Mouse (Mus musculus) gastrocnemius, postnatal 36 days (tissue): ENCODE data around the gene Ip6k3. TPM values are rescaled to one million over a fixed set of nuclear protein-coding genes. Genes with fewer than 3 reads are reported as not detected.

Source experiments
- DNase-seq, 2 experiments: peaks; one replicate each; pipeline ENCODE4 v3.0.0; 2022
- intact Hi-C: fragments of 180-260 bp; cut with DNase I; formaldehyde crosslinking; loops from one replicate; pipeline ENCODE4 v1.15.1; 2025
- total RNA-seq, 2 experiments: library from RNA; stranded (reverse); gene quantifications; 2 replicates each; pipeline ENCODE4 v1.2.3; 2021

Ip6k3 gene
- total RNA-seq, 2 experiments from 2014 or later: 56.6 to 86.1 TPM

DNA sequence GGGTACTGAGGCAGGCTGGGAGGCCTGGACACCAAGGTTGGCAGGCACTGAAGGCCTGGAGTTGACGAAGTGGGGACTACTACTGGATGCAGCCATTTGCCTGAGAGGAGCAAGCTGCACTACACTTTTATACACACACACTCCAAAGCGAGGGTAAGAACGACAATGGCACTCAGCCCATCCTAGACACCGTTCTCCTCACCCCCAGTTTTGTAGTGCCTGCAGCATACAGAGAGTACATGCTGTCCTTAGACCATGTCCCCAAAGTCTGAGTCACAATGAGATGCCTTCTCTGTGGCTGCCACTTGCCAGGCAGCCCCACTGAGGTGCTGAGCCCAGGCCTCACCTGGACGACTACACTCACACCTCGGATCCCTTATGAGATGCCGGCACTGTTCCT is 37.8 kb downstream of the Ip6k3 start:
- DNase-seq: no peak
- intact Hi-C loops: loop anchor here (10.0 kb wide), 1 partner anchor 385 kb away; no protein-coding TSS in a partner anchor

- intact Hi-C loops: loop anchor here (10.0 kb wide), 1 partner anchor 386 kb away; no protein-coding TSS in a partner anchor
Measured at GRCm38 (mm10) chr17:27129291-27129690, 38.3 kb downstream of the Ip6k3 start.

DNA sequence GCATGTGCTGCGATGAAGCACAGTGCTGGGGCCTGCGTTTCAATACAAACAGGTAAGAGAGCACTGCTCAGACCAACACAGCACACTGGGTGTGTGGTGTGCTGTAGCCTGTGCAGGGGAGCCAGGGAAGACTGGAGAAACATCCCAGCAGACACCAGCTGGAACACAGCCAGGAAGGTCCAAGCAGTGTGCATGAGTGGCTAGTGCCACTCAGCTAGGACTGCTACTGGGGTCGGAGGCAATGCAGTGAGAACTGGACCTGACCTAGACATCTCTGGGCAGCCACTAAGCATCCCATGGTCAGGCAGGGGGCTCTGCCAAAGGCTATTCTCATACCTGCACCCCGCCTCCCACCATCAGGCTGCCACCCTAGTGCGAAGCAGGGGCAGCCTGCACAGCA is 39.4 kb downstream of the Ip6k3 start:
- DNase-seq: no peak
- intact Hi-C loops: loop anchor here (10.0 kb wide), 1 partner anchor 387 kb away; no protein-coding TSS in a partner anchor

More at GRCm38 (mm10) chr17:27129291-27129690, 38.3 kb downstream of the Ip6k3 start:
- DNase-seq: no peak

DNA sequence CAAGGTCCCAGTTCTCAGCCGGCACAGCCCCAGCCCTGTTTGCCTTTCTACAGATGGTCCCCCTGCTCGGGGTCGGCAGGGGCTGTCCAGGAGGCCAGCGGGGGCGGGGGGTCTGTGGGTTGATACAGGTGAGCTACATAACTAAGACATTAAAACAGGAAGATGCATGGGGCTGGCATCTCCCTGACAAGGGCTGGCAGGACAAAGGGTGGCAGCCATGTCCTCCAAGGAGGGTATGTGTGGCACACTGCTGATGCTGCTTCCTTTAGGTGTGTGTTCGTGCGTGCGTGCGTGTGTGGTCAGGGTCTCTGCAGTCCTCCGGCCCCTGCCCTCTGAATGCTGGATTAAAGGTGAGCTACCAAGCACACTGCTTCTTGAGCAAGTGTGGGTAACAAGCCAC is 40.6 kb downstream of the Ip6k3 start:
- DNase-seq: no peak
- intact Hi-C loops: loop anchor here (10.0 kb wide), 1 partner anchor 388 kb away; no protein-coding TSS in a partner anchor

DNA sequence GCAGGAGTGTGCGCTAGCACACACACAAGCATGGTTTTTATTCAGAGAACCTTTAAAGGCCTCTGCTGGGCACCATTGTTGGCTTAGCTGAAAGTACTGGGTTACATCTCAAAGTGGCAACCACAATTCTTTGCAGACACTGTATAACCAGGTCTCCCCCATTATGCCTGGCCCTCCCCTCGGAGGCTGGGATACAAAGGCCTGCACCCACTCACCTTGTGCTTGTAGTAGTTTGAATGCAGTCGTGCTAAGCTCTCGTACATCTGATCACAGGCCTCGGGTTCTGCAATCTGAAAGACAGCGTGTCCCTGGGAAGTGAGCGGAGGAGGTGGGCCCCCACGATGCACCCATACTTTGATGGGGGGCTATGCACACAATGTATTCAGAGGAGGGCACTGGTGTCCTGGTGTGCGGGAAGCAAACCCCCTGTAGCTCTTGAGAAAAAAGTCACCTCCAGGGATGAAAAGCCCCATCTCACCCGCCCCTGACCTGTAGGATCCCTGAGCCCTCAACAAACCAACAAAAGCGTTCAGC is 41.9 kb downstream of the Ip6k3 start:
- intact Hi-C loops: loop anchor here (2.0 to 10.0 kb wide), 2 partner anchors 93 to 389 kb away; no protein-coding TSS in a partner anchor
- no peak for DNase-seq

- DNase-seq: peak; percentile 71 to 73
- intact Hi-C loops: loop anchor here (2.0 to 10.0 kb wide), 2 partner anchors 92 to 390 kb away; no protein-coding TSS in a partner anchor
Measured at GRCm38 (mm10) chr17:27125185-27125584, 42.4 kb downstream of the Ip6k3 start.

DNA sequence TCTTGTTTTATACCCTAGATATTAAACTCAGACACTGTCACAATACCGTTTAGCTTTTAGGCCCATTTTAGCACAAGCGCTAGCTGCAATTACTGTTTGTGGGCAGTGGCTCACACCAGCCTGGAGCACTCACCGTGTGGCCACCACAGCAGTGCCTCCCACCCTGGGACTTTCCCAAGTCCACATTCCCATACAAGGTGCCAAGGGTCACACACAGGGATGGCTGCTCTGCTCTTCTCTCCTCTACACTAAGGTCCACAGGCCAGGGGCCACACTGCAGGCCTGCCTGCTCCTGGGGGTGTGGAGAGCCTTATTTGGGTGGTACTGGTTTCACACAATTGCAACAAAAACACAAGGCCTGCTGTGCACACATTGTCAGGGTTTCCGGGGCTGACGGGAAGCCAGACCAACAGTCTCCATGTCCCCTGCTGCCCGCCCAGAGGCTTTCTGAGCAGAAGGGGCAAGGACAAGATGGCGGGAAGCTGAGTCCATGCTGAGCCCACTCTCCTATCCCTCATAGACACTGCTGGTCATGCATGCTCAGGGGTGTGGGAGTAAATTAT is 43.7 kb downstream of the Ip6k3 start:
- DNase-seq: no peak
- intact Hi-C loops: loop anchor here (2.0 to 10.0 kb wide), 2 partner anchors 91 to 391 kb away; no protein-coding TSS in a partner anchor

DNA sequence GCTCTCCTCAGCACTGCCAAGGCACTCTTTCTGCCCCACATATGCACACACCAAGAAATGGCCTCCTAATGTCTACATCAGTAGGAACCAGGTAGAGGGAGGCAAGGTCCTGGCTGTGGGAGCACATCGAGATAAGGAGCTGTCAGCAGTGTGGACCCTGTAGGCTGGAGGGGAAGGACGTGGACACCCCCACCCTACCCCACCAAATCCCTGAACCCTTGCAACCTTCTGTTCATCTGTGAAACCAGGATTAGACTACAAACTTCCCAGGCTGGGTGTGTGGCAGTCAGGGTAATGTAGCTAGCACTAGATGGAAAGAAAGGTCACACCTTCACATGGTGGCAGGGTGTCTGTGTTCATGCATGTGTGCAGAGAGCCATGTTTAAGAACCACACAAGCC is 44.5 kb downstream of the Ip6k3 start:
- intact Hi-C loops: loop anchor here (10.0 kb wide), 1 partner anchor 392 kb away; no protein-coding TSS in a partner anchor
- DNase-seq: no peak

DNA sequence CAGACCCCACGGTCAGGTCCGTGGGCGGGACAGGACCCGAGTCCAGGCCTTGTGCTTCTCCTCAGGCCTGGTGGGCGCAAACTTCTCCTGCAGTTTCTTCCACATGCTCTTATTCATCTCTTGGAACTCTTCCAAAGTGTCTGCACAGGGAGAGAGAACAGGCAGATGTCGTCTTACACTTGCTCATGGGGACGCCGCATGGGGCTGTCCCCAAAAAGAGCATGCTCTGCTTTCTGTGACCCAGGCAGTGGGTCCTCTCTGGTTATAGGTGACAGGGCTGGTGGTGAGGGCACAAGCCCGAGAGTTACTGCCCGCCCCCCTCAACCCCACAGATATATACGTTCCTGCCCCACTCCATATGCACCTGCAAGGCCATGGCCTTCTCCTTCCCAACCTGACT is 44.9 kb downstream of the Ip6k3 start:
- intact Hi-C loops: loop anchor here (10.0 kb wide), 1 partner anchor 392 kb away; no protein-coding TSS in a partner anchor
- no peak for DNase-seq

DNA sequence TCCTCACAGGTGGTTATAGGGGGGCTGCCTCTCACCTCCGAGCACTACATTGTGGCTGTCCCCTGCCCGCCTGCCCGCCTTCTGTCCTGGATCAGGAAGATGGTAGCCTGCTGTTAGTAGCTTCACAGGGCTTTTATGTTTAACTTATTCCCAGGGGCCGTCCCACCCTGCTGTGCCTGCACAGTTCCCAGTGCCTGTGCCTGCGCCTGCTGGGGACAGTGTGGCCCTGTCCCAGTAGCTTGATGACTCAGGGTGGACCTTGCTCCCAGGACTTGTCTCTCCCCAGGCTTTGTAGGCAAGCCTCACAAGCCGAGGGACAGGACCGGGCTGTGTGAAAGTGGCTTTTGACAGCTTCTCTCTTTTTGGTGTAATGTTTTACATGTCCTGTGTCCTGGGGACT is 45.8 kb downstream of the Ip6k3 start:
- DNase-seq: no peak
- intact Hi-C loops: loop anchor here (10.0 kb wide), 1 partner anchor 393 kb away; no protein-coding TSS in a partner anchor

GRCm38 (mm10) chr17:27121266-27121665 is 46.3 kb downstream of the Ip6k3 start:
- intact Hi-C loops: loop anchor here (10.0 kb wide), 1 partner anchor 394 kb away; no protein-coding TSS in a partner anchor
- DNase-seq: no peak

DNA sequence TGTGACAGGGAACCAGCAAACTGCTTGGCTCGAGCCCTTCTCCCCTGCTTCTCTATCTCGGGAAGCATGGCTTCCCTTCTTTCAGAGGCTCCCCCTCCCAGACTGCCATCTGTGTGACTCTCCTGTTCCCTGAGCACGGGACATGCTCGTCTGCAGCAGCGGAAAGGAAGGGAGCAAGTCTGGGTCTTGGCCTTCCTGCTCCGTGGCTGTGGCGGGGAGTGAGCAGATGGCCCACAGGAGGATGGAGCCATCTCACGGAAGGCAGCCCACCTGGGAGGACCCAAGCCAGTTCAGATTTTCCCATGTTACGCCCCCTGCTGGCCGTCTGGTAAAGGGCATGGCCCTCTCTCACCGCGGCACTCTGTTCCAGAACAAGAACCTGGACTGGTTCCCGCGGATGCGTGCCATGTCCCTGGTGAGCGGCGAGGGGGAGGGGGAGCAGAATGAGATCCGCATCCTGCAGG is 47.0 kb downstream of the Ip6k3 start:
- intact Hi-C loops: loop anchor here (10.0 kb wide), 1 partner anchor 394 kb away; no protein-coding TSS in a partner anchor

GRCm38 (mm10) chr17:27119954-27120353 is 47.6 kb downstream of the Ip6k3 start:
- intact Hi-C loops: loop anchor here (10.0 kb wide), 1 partner anchor 395 kb away; no protein-coding TSS in a partner anchor
- DNase-seq: no peak

More for the DNA sequence above, 47.0 kb downstream of the Ip6k3 start:
- peak; percentile 66 to 78 for DNase-seq

DNA sequence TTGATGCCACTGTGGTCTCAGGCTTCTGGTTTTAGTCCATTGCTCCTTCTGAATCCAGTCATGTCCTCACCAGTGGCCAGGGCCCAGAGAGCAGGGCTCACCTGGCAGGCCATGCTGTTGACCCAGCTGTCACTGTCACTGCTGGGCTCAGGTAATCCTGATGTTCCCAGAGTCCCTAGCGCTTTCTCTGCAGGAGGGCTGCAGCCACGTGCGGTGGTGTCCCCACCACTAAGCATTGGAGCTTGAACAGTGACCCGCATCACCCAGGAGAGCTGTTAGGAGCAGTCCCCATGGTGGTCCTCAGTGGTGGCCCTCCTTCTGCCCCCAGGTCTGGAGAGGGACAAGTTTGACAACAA is 48.1 kb downstream of the Ip6k3 start:
- intact Hi-C loops: no loop called here

GRCm38 (mm10) chr17:27118676-27119539 is 48.7 kb downstream of the Ip6k3 start:
- intact Hi-C loops: no loop called here
- DNase-seq: no peak

More for the DNA sequence above, 48.1 kb downstream of the Ip6k3 start:
- no peak for DNase-seq

- DNase-seq: no peak
- intact Hi-C loops: no loop called here
Measured at GRCm38 (mm10) chr17:27110072-27110471, 57.5 kb downstream of the Ip6k3 start.

DNA sequence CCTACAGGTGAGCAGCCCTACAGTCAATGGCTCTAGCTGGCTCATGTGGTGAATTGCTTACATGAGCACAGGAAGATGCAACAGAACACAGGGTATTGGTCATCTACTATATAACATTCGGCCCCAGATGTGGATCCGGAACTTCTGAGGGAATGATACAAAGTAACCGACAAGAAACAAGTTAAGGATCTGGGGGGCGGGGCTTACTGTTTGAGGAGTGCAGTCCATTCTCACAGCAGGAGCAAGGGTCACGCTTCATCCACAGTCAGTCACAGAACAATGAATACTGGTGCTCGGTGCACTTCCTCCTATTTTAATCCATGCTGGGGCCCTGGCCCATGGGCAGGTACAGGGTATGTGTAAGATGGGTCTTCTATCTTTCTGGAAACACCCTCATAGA is 59.7 kb downstream of the Ip6k3 start:
- intact Hi-C loops: no loop called here
- DNase-seq: no peak

- no peak for DNase-seq
- intact Hi-C loops: no loop called here
Measured at GRCm38 (mm10) chr17:27106745-27107144, 60.9 kb downstream of the Ip6k3 start.

DNA sequence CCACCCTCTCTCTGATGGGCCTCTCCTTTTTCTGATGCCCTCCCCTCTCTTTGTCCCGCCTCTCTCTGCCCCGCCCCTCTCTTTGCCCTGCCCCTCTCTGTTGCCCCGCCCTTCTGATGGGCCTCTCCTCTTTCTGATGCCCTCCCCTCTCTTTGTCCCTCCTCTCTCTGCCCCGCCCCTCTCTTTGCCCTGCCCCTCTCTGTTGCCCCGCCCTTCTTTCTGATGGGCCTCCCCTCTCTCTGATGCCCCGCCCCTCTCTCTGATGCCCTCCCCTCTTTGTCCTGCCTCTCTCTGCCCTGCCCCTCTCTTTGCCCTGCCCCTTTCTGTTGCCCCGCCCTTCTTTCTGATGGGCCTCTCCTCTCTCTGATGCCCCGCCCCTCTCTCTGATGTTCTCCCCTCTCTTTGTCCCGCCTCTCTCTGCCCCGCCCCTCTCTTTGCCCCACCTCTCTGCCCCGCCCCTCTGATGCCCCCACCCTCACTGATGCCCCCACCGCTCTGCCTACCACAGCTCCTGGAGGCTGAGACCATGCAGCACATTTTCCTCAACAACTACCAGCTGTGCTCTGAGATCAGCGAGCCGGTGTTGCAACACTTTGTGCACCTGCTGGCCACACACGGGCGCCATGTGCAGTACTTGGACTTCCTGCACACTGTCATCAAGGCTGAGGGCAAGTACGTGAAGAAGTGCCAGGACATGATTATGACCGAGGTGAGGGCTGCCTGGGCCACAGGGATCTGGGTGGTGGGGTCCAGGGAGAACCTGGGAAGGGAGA is 61.7 kb downstream of the Ip6k3 start:
- intact Hi-C loops: no loop called here

GRCm38 (mm10) chr17:27101675-27102074 is 65.9 kb downstream of the Ip6k3 start:
- intact Hi-C loops: no loop called here
- DNase-seq: no peak

More for the DNA sequence above, 61.7 kb downstream of the Ip6k3 start:
- no peak for DNase-seq
